Mouse (Mus musculus): ENCODE data around the gene Foxp2. TPM values are rescaled to one million over a fixed set of nuclear protein-coding genes. Genes with fewer than 3 reads are reported as not detected.
A peak's percentile ranks its signal among the peaks of the same experiment; 100 is the strongest.

Foxp2 gene
- total RNA-seq, 1 experiment from 2014 or later: not detected

DNA sequence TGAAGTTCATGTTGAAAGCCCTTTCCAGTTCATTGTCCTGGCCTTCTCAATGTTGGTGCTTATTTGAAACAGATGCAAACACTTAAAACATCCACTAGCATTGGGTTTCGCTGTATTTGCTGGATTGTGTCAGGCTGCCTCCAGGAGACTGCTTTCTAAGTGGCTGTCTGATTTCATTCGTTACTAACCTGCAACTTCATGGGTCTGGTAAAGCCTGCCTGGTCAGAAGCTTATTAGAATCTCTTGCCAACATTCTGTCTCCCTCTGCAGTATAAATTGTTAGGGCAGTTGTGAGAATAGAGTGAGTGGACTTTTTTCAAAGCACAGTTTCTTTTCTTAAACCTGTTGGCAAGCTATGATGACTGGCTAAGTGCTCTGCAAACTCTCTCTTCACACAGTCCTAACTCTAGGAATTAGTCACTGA is 420.4 kb downstream of the Foxp2 start:
- ATAC-seq (replicated peaks; ENCODE audit: low read depth, poor library complexity, severe bottlenecking): no peak

DNA sequence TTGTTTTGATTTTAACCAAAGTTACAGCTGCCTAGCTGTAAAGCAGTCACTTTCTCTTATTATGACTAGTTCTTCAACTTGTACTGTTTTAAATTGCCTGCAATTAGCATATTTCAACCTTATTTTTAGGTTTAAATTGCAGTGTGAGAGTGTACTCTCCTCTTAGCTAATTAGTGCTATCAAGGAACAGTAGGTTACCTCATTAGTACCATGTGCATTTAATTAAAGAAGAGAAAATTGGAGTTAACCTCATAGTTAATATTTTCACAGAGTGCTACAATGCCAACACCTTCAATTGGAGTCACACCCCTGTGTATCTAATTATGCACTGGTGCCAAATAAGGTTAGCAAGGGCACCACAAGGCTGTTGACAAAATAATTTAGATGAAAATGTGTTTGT is 421.9 kb downstream of the Foxp2 start:
- no peak for ATAC-seq (replicated peaks; ENCODE audit: low read depth, poor library complexity, severe bottlenecking)

DNA sequence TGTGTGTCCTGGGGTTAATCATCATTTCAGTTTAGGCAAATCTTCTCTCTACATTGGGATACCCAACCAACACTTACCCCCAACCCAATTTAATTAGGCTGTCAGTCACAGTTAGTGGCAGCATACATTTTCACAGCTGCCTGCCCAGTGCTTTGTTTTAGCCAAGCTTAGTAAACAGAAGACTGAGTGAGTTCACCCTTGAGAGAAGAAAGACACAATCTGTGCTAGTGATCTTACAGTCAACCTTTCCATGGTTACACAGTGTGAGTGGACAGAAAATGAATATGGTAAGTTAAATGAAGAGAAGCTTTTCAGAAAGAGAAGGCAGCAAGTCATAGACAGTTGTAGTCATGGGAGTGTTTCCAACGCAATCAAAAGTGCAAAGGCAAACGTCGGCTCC is 446.6 kb downstream of the Foxp2 start:
- no peak for ATAC-seq (replicated peaks; ENCODE audit: low read depth, poor library complexity, severe bottlenecking)

DNA sequence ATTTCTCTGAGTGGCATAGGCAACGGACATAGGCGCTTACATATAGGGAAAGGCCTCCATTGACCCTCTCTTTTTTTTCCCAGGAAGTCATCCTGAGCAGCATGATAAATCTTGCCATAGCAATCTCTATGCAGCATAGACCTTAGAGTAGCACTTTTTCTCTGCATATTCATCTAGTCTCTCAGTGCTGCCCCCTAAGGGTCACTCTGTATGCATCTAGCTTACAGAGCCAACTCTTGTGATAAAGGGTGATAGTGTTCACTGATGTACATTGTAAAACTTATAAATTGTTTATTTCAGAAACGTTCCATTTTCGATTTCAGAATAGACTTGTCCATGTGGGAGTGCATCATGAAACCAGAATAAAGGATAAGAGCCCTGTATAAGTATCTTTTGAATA is 454.7 kb downstream of the Foxp2 start:
- ATAC-seq (replicated peaks; ENCODE audit: low read depth, poor library complexity, severe bottlenecking): no peak

DNA sequence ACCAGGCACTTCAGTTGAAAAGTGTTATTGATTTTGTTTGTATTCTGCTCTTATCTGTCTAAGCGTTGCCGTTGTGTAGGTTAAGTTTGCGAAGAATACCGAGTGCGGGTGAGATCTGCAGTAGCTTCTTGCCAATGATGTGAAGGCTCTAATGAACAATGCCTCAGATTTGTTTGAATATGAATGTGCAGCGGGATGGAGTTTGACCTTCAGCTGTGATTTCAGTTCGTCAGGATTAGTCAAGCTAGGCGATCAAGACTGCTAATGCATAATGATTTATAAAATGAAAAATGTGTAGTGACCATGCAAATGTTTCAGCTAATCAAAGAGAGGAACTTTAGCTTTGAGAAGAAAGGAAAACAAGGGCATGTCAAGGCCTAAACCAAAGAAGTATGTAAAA is 469.1 kb downstream of the Foxp2 start:
- no peak for ATAC-seq (replicated peaks; ENCODE audit: low read depth, poor library complexity, severe bottlenecking)

DNA sequence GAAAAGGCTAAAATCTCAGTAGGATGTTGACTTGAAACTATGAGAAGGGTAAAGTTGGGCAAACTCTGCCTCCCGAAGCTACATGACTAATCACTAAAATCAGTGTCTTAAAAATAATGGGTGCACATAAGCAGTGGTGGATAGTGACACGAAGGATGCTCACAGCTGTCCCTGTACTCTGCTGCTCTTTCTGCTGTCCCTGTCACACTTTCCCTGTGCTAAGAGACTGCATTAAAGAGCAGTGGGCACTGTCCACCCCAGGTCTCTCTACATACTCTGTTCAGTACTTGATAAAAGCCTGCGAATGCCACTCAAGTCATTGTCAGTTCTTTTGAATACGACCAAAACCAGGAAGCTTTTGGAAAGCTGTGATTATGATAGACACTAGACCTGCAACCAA is 469.7 kb downstream of the Foxp2 start:
- no peak for ATAC-seq (replicated peaks; ENCODE audit: low read depth, poor library complexity, severe bottlenecking)

DNA sequence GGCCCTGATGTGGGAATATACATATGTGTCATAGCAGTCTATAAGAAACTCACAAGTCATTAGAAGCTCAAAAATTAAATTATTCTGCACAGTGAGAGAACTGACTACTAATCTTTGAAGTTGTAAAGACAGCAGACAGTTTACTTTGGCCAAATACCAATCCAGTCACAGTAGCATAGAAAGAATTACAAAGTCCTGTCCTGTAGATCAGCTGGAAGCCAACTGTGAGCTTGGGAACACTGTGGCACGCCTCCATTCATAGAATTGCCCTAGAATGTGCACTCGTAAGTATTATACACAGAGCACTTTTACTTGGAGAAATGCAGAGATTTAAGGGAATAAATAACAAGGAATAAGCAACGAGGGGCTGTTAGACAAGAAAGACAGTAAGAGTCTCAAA is 472.5 kb downstream of the Foxp2 start:
- no peak for ATAC-seq (replicated peaks; ENCODE audit: low read depth, poor library complexity, severe bottlenecking)

DNA sequence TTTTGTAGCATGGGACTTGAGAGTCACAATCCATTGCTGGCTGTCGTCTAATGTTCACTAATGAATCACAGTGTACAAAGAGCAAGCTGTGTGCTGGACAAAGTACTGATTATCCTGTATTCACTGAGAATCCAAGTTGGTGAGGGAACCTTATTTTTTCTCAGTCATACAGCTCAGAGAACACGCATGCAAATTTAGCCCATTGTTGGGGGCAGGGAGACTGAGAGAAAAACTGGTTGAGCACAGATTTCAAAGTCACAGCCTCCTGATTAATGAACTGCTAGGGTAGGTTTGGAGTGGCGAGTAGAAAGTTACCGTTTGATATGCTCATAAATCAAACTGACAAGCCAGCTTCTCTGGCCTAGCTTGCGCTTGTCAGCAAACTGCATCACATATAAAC is 477.1 kb downstream of the Foxp2 start:
- no peak for ATAC-seq (replicated peaks; ENCODE audit: low read depth, poor library complexity, severe bottlenecking)

DNA sequence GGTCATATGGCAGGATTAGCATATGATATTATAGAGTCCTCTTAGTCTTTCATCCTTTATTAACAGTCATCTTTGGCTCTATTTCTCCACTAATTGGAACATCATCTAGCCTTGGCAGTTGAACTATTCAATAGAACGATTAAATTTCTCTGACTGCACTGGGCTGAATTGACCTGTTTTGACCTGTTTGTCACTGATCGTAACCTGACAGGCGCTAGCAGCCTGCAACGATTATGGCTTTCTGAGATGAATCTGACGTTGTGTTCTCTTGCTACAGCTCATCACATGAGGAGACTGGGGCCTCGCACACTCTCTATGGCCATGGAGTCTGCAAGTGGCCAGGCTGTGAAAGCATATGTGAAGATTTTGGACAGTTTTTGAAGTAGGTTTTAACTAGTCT is 495.3 kb downstream of the Foxp2 start:
- ATAC-seq (replicated peaks; ENCODE audit: low read depth, poor library complexity, severe bottlenecking): no peak

DNA sequence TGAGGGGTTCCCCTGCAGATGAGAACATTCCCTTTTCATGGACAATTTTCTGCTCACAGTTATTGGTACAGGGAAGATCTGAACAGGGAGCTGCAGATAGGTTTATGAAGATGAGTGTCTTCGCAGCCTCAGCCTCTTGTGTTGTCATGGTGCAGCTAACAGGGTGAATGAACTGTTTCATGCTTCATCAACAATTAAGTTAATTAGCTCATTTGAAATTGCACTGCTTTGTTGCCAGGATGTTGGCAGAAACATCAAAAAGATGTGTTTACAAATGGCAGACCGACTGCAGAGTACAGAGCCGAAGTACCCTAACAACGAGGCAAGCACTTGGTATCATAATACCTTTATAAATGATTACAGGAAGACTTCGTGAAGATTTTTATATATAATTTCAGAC is 496.3 kb downstream of the Foxp2 start:
- ATAC-seq (replicated peaks; ENCODE audit: low read depth, poor library complexity, severe bottlenecking): no peak

DNA sequence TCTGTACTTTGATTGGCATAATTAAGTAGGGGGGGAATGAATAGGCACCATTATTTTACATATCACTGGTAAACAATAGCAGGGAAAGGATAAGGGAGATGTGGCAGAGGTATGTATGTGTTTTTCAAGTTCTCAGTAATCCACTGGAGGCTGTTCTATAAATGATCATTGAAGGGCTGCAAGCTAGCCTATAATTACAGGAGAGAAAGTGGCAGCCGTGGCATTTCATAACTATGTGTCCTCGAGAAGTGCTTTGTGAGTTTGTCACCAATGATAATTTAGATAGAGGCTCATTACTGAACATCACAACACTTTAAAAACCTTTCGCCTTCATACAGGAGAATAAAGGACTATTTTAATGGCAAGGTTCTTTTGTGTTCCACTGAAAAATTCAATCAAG is 500.0 kb downstream of the Foxp2 start:
- no peak for ATAC-seq (replicated peaks; ENCODE audit: low read depth, poor library complexity, severe bottlenecking)

DNA sequence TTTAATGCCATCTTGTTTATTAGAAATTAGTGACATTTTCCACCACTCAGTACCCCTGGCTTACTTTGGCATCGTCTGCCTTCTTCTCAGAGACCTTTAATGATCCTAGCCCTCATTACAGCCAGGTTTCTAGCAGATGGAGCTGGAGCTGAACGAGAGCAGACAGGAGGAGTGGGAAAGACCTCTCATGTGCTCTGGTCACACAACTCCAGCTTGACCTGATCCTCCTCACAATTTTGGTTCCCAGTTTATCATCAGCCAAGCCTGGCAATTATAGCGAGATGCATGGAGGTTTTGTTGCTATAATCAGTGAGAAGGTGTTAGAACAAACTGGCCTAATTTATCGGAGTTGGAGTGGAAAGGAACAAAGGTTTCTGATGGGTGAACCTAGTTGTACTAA is 500.9 kb downstream of the Foxp2 start:
- ATAC-seq (replicated peaks; ENCODE audit: low read depth, poor library complexity, severe bottlenecking): no peak

DNA sequence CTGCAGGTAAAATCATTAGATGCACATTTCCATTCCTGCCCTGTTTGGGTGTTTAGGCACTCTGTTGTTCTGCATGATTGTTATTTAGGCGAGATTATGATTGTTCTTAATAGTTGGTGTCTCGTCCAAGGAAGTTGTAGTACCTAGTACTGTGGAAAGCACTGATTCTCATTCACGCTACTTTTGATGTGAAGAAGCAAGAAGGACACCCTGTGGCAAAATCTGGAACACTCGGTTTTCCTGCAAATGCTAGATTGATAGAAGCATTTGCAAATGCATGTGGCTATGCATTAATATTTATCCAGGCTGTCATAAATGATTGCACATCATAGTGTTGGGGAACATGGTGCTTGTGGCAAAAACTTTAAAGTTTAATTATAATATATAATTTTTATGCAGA is 514.0 kb downstream of the Foxp2 start:
- no peak for ATAC-seq (replicated peaks; ENCODE audit: low read depth, poor library complexity, severe bottlenecking)

DNA sequence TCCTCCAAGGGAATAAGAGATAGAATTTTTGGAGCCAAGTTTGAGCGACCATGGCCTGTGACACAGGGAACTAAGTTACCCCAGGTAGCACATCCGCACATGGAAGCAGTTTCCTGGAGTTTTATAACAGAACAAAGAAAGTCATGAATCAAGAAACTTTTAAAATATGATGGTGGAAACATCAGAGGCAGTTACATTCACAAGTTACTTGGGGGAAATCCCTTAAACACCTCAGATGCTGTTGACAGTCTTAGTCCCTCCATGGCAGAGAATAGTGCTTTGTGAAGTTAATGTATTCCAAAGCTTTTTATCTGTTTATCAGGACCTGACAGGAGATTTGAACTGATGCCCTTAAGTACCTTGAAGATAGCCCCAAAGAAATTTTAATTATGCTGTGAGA is 558.6 kb downstream of the Foxp2 start:
- no peak for ATAC-seq (replicated peaks; ENCODE audit: low read depth, poor library complexity, severe bottlenecking)

DNA sequence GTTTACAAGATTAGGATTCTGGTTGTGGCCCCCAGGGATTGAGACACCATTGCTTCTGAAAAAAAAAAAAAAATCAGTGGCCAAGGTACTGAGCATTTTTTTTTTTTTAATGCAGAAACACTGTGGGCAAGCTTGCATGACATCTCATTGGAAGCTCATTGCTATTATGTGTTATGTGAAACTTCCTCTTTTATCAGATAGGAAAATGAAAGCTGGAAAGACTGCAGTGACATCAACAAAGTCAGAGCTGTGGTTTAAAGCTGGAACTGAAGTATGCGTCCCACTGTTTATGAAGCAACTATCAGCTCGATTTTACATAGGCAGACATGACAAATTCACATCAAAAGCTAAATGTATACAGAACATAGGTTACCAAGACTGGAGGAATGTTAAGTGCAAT is 562.2 kb downstream of the Foxp2 start:
- ATAC-seq (replicated peaks; ENCODE audit: low read depth, poor library complexity, severe bottlenecking): peak; percentile 99

DNA sequence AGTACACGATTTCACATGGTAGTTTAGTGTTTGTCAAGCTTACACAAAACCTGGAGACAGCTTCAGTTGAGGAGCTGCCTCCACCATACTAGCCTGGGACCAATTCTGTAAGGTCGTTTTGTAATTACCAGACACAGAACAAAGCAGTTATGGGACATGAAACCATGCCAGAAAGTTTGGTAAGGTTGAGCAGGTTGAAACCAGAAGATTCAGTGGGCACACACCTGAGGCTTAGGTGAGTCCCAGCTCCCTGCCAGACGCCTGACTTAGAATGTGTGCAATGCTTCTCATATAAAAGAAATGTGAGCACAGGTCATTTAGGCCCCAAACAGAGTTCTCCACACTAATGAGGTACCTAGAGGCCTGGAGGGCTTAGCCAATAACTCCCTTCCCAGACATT is 564.3 kb downstream of the Foxp2 start:
- ATAC-seq (replicated peaks; ENCODE audit: low read depth, poor library complexity, severe bottlenecking): no peak

DNA sequence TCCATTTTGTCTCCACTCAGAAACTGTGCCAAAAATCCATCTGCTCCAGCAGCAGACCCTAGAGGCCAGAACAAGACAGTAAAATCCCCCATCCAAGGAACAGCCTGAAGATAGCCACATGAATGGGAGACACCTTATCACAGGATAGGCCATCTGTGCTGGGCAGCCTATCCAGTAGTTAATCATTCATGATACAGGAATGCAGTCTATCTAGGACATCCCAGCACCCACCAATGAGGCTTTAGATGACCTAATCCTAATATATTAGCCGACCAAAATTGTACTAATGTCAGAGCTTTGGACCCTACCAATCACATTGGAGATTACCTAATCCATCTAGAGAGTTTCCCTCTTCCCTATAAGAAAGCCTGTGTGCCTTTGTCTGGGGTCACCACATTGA is 565.5 kb downstream of the Foxp2 start:
- no peak for ATAC-seq (replicated peaks; ENCODE audit: low read depth, poor library complexity, severe bottlenecking)

DNA sequence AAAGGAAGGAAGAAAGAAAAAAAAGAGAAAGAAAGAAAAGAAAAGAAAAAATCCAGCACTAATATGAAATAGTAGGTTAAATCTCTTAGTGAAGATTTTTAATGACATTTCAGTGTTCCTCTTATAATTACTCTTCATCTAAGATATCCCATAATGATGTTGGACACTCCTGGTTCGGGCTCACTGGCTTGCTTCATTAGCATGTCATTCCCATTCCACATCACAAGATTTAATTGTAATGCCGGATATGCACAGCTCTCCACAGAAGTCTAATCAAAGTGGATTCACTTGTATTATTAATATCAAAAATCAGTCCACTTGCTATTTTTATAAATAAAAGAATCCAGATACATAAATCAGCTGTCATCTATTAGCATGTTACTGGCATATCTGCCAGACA is 585.8 kb downstream of the Foxp2 start:
- no peak for ATAC-seq (replicated peaks; ENCODE audit: low read depth, poor library complexity, severe bottlenecking)

Other genes starting within 250 kb of the Foxp2 start
- gene Ppp1r3a, start 146.1 kb upstream of the Foxp2 start, total RNA-seq (2017): not detected in 2 replicates